Mouse (Mus musculus): ENCODE measurements around the gene Defb48. TPM values are rescaled to one million over a fixed set of nuclear protein-coding genes. Genes with fewer than 3 reads are reported as not detected.

Gene Defb48
- total RNA-seq, 2 experiments from 2014 or later = not detected

- DNase-seq = no peak
- intact Hi-C loops (cut with DNase I) = loop anchor here (5.0 to 10.0 kb wide), 3 partner anchors 55 to 442 kb away; partner anchors contain the start of gene Ints6
Observed at GRCm38 (mm10) chr14:62936631-62937380, 47.5 kb downstream of the Defb48 start.

DNA sequence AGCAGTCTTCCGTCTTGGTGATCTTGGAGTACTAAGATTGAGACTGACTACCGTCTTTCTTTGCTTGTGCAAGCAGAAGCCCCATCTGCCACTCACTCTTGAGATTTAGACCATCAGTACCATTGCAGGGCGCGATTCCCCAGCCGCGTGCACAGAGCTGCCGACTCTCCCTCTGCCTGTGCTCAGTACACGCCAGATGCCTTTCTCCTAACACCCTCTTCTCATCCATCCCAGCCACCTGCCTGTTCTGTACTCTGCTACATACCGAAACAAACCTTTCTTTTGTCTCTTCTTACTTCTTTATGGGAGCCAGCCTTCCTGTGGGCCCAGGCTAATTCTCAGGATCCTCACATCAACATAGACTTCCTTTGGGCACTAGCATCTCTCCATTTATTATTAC, 48.9 kb downstream of the Defb48 start:
- DNase-seq = no peak
- intact Hi-C loops (cut with DNase I) = loop anchor here (5.0 to 10.0 kb wide), 3 partner anchors 53 to 441 kb away; partner anchors contain the start of gene Ints6

- no peak for DNase-seq
- intact Hi-C loops (cut with DNase I) = no loop called here
Observed at GRCm38 (mm10) chr14:62928101-62928541, 56.2 kb downstream of the Defb48 start.

Other genes with a start within 250 kb of the Defb48 start
- gene Ints6, start 223.3 kb downstream of the Defb48 start, total RNA-seq (2021) = 10 to 100 TPM; 35.8 to 37.6 TPM
- gene Wdfy2, start 146.8 kb downstream of the Defb48 start, total RNA-seq (2021) = 10 to 100 TPM; 15.6 to 15.8 TPM
- gene Defb47, start 13.6 kb upstream of the Defb48 start, total RNA-seq (2021) = not detected
- gene Defb43, start 27.3 kb upstream of the Defb48 start, total RNA-seq (2021) = not detected
- not detected for gene Defb42, start 62.5 kb upstream of the Defb48 start, total RNA-seq (2021)
- not detected for gene Defb30, start 65.5 kb upstream of the Defb48 start, total RNA-seq (2021)